Mouse (Mus musculus): ENCODE data around the gene Pitx2. TPM values are rescaled to one million over a fixed set of nuclear protein-coding genes. Genes with fewer than 3 reads are reported as not detected.

The Pitx2 gene
- total RNA-seq, 1 experiment = 9.8 TPM

DNA sequence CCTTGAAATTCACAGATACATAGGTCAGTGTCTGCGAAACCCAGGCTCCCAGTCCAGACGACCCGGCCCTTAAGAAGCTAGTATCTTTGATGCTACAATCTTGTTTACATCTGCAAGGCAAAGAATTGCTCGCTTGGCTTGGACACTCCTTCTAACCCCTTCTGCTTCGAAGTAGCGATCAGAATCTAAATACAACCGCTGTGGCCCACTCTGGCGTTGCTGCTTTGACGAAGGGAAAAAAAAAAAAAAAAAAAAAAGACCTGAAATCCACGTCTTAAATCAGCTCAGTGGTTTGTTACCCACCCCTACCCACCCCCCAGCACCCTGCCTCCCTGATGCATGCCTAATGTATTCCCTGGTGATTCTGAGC lies 3.1 kb upstream of the Pitx2 start:
- Histone ChIP-seq H3K9ac (ENCODE audit: insufficient read depth, low read depth, low read length, poor library complexity, severe bottlenecking) (no peak overlapping the region), H3K4me1 (ENCODE audit: control insufficient read depth in 2 of 2, insufficient read depth in 2 of 2, low read length in 2 of 2, poor library complexity in 1 of 2) (peaks cover 0 to 2% of the 10 kb centered on the region in 2 experiments; a peak in 1 of 4 replicates), H3K4me3 (ENCODE audit: insufficient read depth in 1 of 2, low read depth in 1 of 2, low read length in 2 of 2, poor library complexity in 1 of 2, severe bottlenecking in 1 of 2) (no peak overlapping the region), H3K9me3 (ENCODE audit: control insufficient read depth, insufficient read depth, low read depth, low read length) (no peaks in the 10 kb centered on the region), H3K27ac (ENCODE audit: insufficient read depth, low read depth, low read length, poor library complexity, severe bottlenecking) (no peak overlapping the region), H3K36me3 (ENCODE audit: control insufficient read depth, insufficient read depth, low read length, poor library complexity, severe bottlenecking) (no peaks in the 10 kb centered on the region)
- no peak for DNase-seq (ENCODE audit: low read depth, low spot score)
- no peak for TF ChIP-seq CHD2 (IDR thresholded peaks at IDR 0.05; ENCODE audit: low read depth, low read length)
- no peak for TF ChIP-seq ZNF384 (IDR thresholded peaks at IDR 0.05; ENCODE audit: low read depth, low read length)
- no peak for TF ChIP-seq MAFK (IDR thresholded peaks at IDR 0.05; ENCODE audit: insufficient read depth, low read depth, low read length)
- no peak for TF ChIP-seq HCFC1 (IDR thresholded peaks at IDR 0.05; ENCODE audit: borderline replicate concordance, insufficient read depth, low read length)
- no peak for TF ChIP-seq ZC3H11A (IDR thresholded peaks at IDR 0.05; ENCODE audit: borderline replicate concordance, low read depth, low read length)
- in situ Hi-C loops (cut with MboI; ENCODE audit: low sequenced_read_pairs in 2 of 2, unreplicated experiment in 2 of 2) = no loop called here

DNA sequence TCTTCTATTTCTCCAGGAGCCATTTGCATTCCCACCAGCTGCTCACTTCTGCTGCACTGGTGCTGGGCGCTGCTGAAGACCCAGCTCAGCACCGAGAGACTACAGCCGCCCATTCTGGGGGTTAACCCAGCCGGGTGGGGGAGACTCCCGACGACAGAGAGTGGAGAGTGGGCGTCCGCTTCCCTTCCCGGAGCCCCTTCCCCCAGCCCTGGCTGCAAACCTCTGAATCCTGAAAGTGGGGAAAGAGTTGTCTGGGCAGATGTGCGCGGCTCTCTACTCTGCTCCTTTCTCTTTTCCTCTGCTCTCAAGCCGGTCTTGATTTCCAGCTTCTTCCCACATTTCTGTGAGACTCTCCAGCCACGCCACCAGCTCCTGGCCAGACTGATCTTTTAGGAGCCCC lies 2.6 kb upstream of the Pitx2 start:
- Histone ChIP-seq H3K9me3 (ENCODE audit: control insufficient read depth, insufficient read depth, low read depth, low read length) (no peaks in the 10 kb centered on the region), H3K9ac (ENCODE audit: insufficient read depth, low read depth, low read length, poor library complexity, severe bottlenecking) (no peak overlapping the region), H3K4me3 (ENCODE audit: insufficient read depth in 1 of 2, low read depth in 1 of 2, low read length in 2 of 2, poor library complexity in 1 of 2, severe bottlenecking in 1 of 2) (no peak overlapping the region), H3K4me1 (ENCODE audit: control insufficient read depth in 2 of 2, insufficient read depth in 2 of 2, low read length in 2 of 2, poor library complexity in 1 of 2) (peaks cover 0 to 2% of the 10 kb centered on the region in 2 experiments; a peak in 1 of 4 replicates), H3K27ac (ENCODE audit: insufficient read depth, low read depth, low read length, poor library complexity, severe bottlenecking) (no peak overlapping the region), H3K36me3 (ENCODE audit: control insufficient read depth, insufficient read depth, low read length, poor library complexity, severe bottlenecking) (no peaks in the 10 kb centered on the region)
- in situ Hi-C loops (cut with MboI; ENCODE audit: low sequenced_read_pairs in 2 of 2, unreplicated experiment in 2 of 2) = no loop called here
- TF ChIP-seq ZNF384 (IDR thresholded peaks at IDR 0.05; ENCODE audit: low read depth, low read length) = no peak
- DNase-seq (ENCODE audit: low read depth, low spot score) = no peak

DNA sequence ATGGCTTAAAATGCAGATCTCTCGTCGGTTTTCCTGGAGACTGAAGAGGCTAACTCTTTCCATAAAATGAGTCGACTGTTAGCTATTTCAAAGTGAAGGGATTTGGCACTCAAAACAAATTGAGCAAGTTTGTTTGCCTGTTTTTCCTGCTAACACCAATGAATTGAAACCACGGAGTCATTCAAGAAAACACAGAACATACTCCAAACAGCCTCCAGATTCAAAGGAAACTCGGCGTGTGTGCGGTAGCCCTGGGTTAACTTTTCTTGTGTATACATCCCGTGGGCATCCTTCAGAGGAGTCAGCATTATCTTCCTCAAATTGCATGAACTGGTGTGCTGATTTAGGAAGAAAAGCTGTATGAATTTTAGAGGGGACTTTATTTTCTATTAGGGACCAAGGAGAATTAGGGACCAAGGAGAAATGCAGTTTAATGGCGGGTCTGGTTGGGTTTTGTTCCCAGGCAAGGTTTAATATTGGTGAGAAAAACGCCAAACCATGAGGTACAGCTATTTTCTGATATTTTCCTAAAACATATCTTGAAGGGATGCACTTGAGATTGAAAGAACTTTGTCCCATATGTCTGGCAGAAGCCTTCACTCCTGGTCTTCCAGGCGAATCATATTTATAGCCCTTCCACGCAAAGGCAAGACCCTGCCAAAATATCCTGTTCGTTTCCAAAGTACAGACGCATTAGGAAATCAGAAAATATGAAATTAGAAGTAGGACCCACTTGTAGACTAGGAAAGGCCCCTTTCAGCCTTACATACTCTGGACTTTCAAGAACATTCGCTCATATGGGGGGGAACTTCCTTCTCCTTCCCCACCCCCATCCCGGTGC lies 1.7 kb upstream of the Pitx2 start:
- Histone ChIP-seq H3K27ac (ENCODE audit: insufficient read depth, low read depth, low read length, poor library complexity, severe bottlenecking) (no peak overlapping the region), H3K36me3 (ENCODE audit: control insufficient read depth, insufficient read depth, low read length, poor library complexity, severe bottlenecking) (no peaks in the 10 kb centered on the region), H3K4me3 (ENCODE audit: insufficient read depth in 1 of 2, low read depth in 1 of 2, low read length in 2 of 2, poor library complexity in 1 of 2, severe bottlenecking in 1 of 2) (no peak overlapping the region), H3K9ac (ENCODE audit: insufficient read depth, low read depth, low read length, poor library complexity, severe bottlenecking) (no peak overlapping the region), H3K4me1 (ENCODE audit: control insufficient read depth in 2 of 2, insufficient read depth in 2 of 2, low read length in 2 of 2, poor library complexity in 1 of 2) (peaks cover 0 to 2% of the 10 kb centered on the region in 2 experiments; a peak in 1 of 4 replicates), H3K9me3 (ENCODE audit: control insufficient read depth, insufficient read depth, low read depth, low read length) (no peaks in the 10 kb centered on the region)
- no peak for DNase-seq (ENCODE audit: low read depth, low spot score)
- in situ Hi-C loops (cut with MboI; ENCODE audit: low sequenced_read_pairs in 2 of 2, unreplicated experiment in 2 of 2) = no loop called here
- TF ChIP-seq MAFK (IDR thresholded peaks at IDR 0.05; ENCODE audit: insufficient read depth, low read depth, low read length) (no peak), HCFC1 (IDR thresholded peaks at IDR 0.05; ENCODE audit: borderline replicate concordance, insufficient read depth, low read length) (no peak), ZC3H11A (IDR thresholded peaks at IDR 0.05; ENCODE audit: borderline replicate concordance, low read depth, low read length) (no peak), ZNF384 (IDR thresholded peaks at IDR 0.05; ENCODE audit: low read depth, low read length) (no peak), CHD2 (IDR thresholded peaks at IDR 0.05; ENCODE audit: low read depth, low read length) (no peak)

DNA sequence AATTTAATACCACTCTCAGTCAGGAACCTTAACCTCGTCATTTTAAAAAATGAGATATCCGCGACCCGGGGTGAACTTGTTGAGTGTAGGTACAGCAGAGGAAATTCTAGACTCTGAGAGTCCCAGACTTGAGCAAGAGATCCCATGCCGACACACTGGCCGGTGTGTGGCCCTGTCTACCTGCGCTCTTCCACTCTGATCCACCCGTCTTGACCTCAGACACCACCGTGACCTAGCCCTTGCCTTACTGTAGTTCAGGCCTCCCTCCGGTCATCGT lies 1.1 kb upstream of the Pitx2 start:
- Histone ChIP-seq H3K27ac (ENCODE audit: insufficient read depth, low read depth, low read length, poor library complexity, severe bottlenecking) (no peak overlapping the region), H3K36me3 (ENCODE audit: control insufficient read depth, insufficient read depth, low read length, poor library complexity, severe bottlenecking) (no peaks in the 10 kb centered on the region), H3K9ac (ENCODE audit: insufficient read depth, low read depth, low read length, poor library complexity, severe bottlenecking) (no peak overlapping the region), H3K4me3 (ENCODE audit: insufficient read depth in 1 of 2, low read depth in 1 of 2, low read length in 2 of 2, poor library complexity in 1 of 2, severe bottlenecking in 1 of 2) (no peak overlapping the region), H3K4me1 (ENCODE audit: control insufficient read depth in 2 of 2, insufficient read depth in 2 of 2, low read length in 2 of 2, poor library complexity in 1 of 2) (peaks cover 0 to 2% of the 10 kb centered on the region in 2 experiments; a peak in 1 of 4 replicates), H3K9me3 (ENCODE audit: control insufficient read depth, insufficient read depth, low read depth, low read length) (no peaks in the 10 kb centered on the region)
- in situ Hi-C loops (cut with MboI; ENCODE audit: low sequenced_read_pairs in 2 of 2, unreplicated experiment in 2 of 2) = no loop called here
- DNase-seq (ENCODE audit: low read depth, low spot score) = no peak
- TF ChIP-seq CHD2 (IDR thresholded peaks at IDR 0.05; ENCODE audit: low read depth, low read length) = no peak
- no peak for TF ChIP-seq ZC3H11A (IDR thresholded peaks at IDR 0.05; ENCODE audit: borderline replicate concordance, low read depth, low read length)
- no peak for TF ChIP-seq MAFK (IDR thresholded peaks at IDR 0.05; ENCODE audit: insufficient read depth, low read depth, low read length)
- TF ChIP-seq HCFC1 (IDR thresholded peaks at IDR 0.05; ENCODE audit: borderline replicate concordance, insufficient read depth, low read length) = no peak
- no peak for TF ChIP-seq ZNF384 (IDR thresholded peaks at IDR 0.05; ENCODE audit: low read depth, low read length)
